Mouse (Mus musculus): ENCODE results near the gene Aox3. TPM values are rescaled to one million over a fixed set of nuclear protein-coding genes. Genes with fewer than 3 reads are reported as not detected.

Aox3 gene
- polyA plus RNA-seq, 1 experiment, result 3.6 TPM

DNA sequence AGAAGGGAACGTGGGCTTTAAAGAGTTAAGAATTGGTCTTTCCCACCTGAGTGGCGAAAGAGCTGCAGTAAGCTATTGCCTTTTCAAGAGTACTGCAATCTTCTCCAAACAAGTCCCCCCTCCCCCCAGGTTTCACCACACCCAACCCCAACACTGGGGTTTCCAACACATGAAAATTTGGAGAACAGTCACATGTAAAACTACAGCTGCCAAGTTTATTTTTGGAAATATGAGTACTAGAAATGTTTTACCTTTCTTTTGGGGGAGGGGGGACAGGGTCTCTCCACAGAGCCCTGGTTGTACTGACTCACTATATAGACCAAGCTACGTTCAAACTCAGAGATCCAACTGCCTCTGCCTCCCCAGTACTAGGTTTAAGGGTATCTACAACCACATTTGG lies 82.1 kb downstream of the Aox3 start:
- no peak for DNase-seq (ENCODE audit: extremely low spot score in 1 of 2, low spot score in 1 of 2)

DNA sequence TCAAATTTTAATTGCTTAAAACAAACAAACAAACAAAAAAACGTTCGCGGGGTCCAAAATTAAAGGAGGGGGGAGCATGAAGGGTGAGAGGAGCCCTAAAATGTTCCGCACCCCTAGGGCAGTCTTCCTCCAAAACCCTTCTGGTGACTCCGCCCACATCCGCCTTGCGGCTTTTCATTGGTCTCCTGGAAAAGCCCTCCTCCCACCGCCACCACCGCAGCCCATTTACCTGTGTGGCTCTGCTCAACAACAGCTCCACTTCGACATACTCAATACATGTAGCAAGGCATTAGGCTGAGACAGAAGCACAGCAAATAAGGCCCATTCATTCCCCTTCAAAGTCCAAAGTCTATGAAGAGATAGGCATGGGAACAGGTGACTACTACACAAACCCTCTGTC lies 82.6 kb downstream of the Aox3 start:
- DNase-seq (ENCODE audit: extremely low spot score in 1 of 2, low spot score in 1 of 2), result no peak

DNA sequence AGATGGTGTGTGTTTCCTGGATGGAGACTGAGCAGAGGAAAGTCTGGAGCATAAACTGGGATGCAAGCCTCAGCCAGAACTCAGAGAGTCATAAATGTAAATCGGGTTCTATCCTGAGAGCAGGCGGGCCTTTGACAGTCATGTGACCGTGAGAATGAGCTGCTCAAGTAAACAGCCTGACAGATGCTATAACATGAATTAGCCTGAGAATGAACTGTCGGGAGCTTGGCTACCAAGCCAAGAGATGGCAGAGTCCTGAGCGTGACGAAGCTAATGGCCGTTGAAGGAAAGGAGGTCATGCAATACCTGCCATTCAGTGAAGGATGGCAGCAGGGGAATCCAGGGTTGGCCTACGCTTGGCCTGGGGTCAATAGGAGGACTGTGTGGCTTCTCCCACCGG lies 84.1 kb downstream of the Aox3 start:
- peak in 1 of 2 experiments; percentile 19 for DNase-seq (ENCODE audit: extremely low spot score in 1 of 2, low spot score in 1 of 2)

DNA sequence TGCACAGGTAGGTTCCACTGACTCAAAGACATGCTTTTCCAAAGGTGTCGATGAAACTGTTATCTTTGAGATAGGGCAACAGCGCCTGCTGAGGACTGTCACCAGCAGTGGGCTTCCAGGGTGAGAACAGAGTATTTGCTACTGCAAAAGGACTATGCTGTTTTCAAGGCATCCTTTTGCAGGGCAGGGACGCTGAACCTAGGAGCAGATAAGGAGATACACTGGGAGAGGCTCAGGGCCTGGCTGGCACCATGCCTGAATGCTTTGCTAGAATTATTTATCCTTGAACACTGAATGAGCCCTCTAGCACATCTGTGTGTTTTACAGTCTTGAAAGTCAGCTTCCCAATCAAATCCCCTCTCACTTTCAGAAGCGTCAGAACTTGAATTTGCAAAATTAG lies 85.5 kb downstream of the Aox3 start:
- DNase-seq (ENCODE audit: extremely low spot score in 1 of 2, low spot score in 1 of 2), result no peak

DNA sequence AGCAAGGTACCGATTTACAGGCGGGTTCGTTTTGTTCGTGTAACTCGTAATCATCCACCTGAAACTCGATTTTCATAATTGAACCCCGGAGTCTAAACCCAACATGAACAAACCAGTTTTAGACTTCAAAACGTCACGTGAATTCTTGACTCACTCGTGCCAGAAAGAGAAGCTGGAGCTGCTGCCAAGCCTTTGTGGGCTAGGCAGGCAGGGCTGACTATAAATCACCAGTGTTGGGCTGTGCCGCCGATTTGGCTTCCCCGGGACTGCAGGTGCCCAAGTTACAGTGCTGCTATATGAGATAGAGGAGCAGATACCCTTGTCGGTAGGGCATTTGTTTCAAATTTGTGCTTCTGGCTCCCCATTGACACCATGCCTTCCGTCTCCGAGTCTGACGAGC lies 97.3 kb downstream of the Aox3 start, which contains the start of gene Aox4:
Aox4 (plus strand) TSS at position 195 of the 400 bp plus-strand sequence.
- peak; percentile 12 to 73 for DNase-seq (ENCODE audit: extremely low spot score in 1 of 2, low spot score in 1 of 2)

- DNase-seq (ENCODE audit: extremely low spot score in 1 of 2, low spot score in 1 of 2), result no peak
Observed at GRCm38 (mm10) chr1:58212805-58213204, 99.9 kb downstream of the Aox3 start.

GRCm38 (mm10) chr1:58213838-58214237 lies 100.9 kb downstream of the Aox3 start:
- DNase-seq (ENCODE audit: extremely low spot score in 1 of 2, low spot score in 1 of 2), result no peak

GRCm38 (mm10) chr1:58215353-58215752 lies 102.4 kb downstream of the Aox3 start:
- DNase-seq (ENCODE audit: extremely low spot score in 1 of 2, low spot score in 1 of 2), result no peak

DNA sequence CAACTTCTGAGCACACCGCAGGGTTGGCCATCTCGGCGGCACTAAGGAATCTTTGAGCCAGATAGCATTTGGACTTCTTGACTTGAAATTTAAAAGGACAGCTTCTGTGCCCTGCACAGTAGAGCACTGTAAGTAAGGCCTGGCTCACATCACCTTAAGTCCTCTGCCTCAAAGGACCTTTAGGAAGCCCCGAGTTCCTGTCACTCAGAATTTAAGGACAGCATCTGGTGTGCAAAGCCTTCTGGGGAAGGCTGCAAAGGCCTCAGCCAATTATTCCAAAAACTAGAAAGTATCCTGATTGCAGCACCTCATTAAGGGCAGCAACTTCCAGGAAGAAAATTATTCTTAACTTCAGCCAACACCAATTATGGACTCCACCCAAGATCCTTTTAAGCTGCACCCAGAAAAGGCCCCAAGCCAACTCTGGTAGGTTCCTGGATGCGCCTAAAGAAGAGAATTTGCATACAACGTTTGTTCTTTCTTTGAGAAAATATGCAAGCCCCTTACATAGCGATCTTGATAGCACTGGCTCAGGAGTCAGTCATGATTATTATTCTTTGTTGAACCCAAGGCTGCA lies 103.1 kb downstream of the Aox3 start:
- no peak for DNase-seq (ENCODE audit: extremely low spot score in 1 of 2, low spot score in 1 of 2)

GRCm38 (mm10) chr1:58221070-58221469 lies 108.1 kb downstream of the Aox3 start:
- DNase-seq (ENCODE audit: extremely low spot score in 1 of 2, low spot score in 1 of 2), result no peak

- no peak for DNase-seq (ENCODE audit: extremely low spot score in 1 of 2, low spot score in 1 of 2)
Observed at GRCm38 (mm10) chr1:58221879-58222278, 108.9 kb downstream of the Aox3 start.

DNA sequence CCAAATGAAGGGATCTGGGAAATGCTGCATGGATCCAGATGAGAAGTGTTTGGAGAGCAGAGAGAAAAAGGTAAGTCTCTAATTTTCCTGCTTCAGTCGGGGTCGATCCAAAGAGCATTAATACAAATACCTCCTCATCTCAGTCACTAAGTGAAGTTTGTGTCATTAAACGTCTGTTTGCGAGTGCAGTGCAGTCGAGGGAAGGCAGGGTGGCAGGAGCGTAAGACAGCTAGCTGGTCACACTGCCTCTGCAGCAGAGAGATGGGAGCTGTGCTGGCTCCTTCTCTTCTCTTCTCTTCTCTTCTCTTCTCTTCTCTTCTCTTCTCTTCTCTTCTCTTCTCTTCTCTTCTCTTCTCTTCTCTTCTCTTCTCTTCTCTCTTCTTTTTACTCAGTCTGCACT lies 115.2 kb downstream of the Aox3 start:
- no peak for DNase-seq (ENCODE audit: extremely low spot score in 1 of 2, low spot score in 1 of 2)

DNA sequence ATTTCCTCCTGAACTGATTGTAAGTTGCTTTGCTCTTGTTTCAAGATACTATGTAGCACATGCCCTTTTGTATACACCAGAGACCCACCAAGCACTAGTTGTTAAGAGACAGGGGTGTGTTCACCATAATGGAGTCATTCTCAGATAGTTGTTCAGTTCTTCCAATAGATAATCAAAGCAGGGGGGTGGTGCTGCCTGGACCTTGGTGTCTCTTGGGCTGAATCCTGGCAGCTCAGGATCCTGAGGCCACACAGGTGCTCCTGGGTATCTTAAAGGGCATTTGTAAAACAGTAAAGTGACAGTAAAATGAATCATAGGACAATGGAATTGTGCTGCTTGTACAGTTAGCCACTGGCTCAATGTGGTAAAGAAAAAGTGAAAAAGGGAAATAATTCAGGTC lies 116.0 kb downstream of the Aox3 start:
- no peak for DNase-seq (ENCODE audit: extremely low spot score in 1 of 2, low spot score in 1 of 2)

GRCm38 (mm10) chr1:58229774-58230173 lies 116.8 kb downstream of the Aox3 start:
- no peak for DNase-seq (ENCODE audit: extremely low spot score in 1 of 2, low spot score in 1 of 2)

- no peak for DNase-seq (ENCODE audit: extremely low spot score in 1 of 2, low spot score in 1 of 2)
Observed at GRCm38 (mm10) chr1:58230542-58230941, 117.6 kb downstream of the Aox3 start.

DNA sequence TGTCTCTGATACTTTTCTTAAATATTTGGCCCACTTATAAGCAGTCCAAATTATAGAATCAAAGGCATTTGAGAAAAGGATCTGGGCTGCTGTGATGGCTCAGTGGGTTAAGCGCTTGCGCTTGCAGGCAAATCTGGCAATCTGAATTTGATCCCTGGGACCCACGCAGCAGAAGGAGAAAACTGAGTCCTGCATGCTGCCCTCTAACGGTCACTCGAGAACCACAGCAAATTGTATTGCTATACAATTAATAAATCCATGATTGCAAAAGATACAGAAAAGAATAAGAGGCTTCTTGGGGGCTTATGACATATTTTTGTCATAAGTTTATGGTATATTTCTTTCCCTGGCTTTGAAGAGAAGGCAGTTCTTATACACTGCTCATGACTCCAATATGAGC lies 122.5 kb downstream of the Aox3 start:
- DNase-seq (ENCODE audit: extremely low spot score in 1 of 2, low spot score in 1 of 2), result no peak

GRCm38 (mm10) chr1:58237527-58238299 lies 124.8 kb downstream of the Aox3 start:
- no peak for DNase-seq (ENCODE audit: extremely low spot score in 1 of 2, low spot score in 1 of 2)

GRCm38 (mm10) chr1:58238440-58238839 lies 125.5 kb downstream of the Aox3 start:
- no peak for DNase-seq (ENCODE audit: extremely low spot score in 1 of 2, low spot score in 1 of 2)

GRCm38 (mm10) chr1:58238961-58239360 lies 126.0 kb downstream of the Aox3 start:
- DNase-seq (ENCODE audit: extremely low spot score in 1 of 2, low spot score in 1 of 2), result no peak

- no peak for DNase-seq (ENCODE audit: extremely low spot score in 1 of 2, low spot score in 1 of 2)
Observed at GRCm38 (mm10) chr1:58240347-58240746, 127.4 kb downstream of the Aox3 start.

DNA sequence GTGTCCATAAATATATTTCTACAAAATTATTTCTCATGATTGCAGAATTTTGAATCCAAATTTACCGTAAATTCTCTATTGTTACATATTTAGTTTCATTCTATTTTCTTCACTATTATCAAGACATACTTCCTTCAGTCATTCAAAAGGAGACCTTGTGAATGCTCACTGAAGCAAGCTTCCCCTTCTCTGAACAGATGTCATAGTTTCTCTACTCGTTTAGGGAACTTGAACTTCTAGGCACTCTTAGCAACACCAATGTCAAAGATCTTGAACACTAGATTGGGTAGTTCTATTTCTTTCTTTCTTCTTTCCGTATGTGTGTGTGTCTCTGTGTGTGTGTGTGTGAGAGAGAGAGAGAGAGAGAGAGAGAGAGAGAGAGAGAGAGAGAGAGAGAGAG lies 131.6 kb downstream of the Aox3 start:
- DNase-seq (ENCODE audit: extremely low spot score in 1 of 2, low spot score in 1 of 2), result no peak

- DNase-seq (ENCODE audit: extremely low spot score in 1 of 2, low spot score in 1 of 2), result no peak
Observed at GRCm38 (mm10) chr1:58248518-58248917, 135.6 kb downstream of the Aox3 start.
